Mouse (Mus musculus) liver, adult (tissue): Measurements from ENCODE around the gene Cracr2b.

ENCODE experiments used
- GATA4 ChIP-seq: IDR thresholded peaks from 2 replicates; pipeline ENCODE4 v1.6.1; 2014; ENCODE audit warnings: mild to moderate bottlenecking, low read length; ENCODE audit not compliant: insufficient replicate concordance

The Cracr2b gene

GRCm38 (mm10) chr7:141460391-141461113 lies at the start of gene Cracr2b:
TSS of gene Cracr2b (plus strand) at chr7:141461094.
- no peak for TF ChIP-seq GATA4

GRCm38 (mm10) chr7:141411667-141412066 lies 49.2 kb upstream of the Cracr2b start:
- no peak for TF ChIP-seq GATA4

GRCm38 (mm10) chr7:141413331-141413730 lies 47.6 kb upstream of the Cracr2b start:
- TF ChIP-seq GATA4, result no peak

GRCm38 (mm10) chr7:141413809-141414584 lies 46.9 kb upstream of the Cracr2b start, which contains the start of gene Gatd1:
TSS of gene Gatd1 (minus strand) at chr7:141414136.
- no peak; the same call in 1 of the 2 replicates for TF ChIP-seq GATA4

GRCm38 (mm10) chr7:141416144-141416841 lies 44.6 kb upstream of the Cracr2b start:
- TF ChIP-seq GATA4, result no peak

- no peak for TF ChIP-seq GATA4
Measured at GRCm38 (mm10) chr7:141417731-141418681, 42.9 kb upstream of the Cracr2b start.

- no peak for TF ChIP-seq GATA4
Measured at GRCm38 (mm10) chr7:141418970-141419369, 41.9 kb upstream of the Cracr2b start.

- TF ChIP-seq GATA4, result peak; percentile 97
Measured at GRCm38 (mm10) chr7:141420030-141420702, 40.7 kb upstream of the Cracr2b start.

- TF ChIP-seq GATA4, result no peak
Measured at GRCm38 (mm10) chr7:141423811-141424210, 37.1 kb upstream of the Cracr2b start.

GRCm38 (mm10) chr7:141426948-141427730 lies 33.8 kb upstream of the Cracr2b start:
- TF ChIP-seq GATA4, result no peak

GRCm38 (mm10) chr7:141428701-141429100 lies 32.2 kb upstream of the Cracr2b start:
- TF ChIP-seq GATA4, result no peak

- TF ChIP-seq GATA4, result no peak
Measured at GRCm38 (mm10) chr7:141429310-141429709, 31.6 kb upstream of the Cracr2b start, which contains the start of gene Cend1. TSS of gene Cend1 (minus strand) at chr7:141429491.
